Mouse (Mus musculus): Measurements from ENCODE around the gene Scd1.

DNA sequence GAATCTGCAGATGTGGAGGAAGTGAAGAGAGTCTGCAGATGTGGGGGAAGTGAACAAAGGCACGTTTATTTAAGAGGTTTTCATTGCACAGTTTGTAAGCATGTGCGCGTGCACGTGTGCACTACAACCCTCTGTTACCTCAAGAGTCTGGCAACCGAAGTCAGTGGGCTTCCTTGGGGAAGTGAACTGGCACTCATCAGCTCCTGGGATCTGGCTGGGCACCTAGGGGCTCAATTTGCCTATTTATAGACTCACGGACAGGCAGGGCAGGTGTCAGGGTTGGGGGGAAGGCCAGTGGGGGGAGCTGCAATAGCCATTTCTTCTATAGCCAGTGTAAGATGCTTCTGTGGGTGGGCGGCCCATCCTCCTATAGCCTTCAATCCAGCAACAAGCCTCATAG, 55.9 kb downstream of the Scd1 start:
- TF ChIP-seq CTCF (IDR thresholded peaks at IDR 0.05; ENCODE audit: low read depth) = no peak
- TF ChIP-seq EP300 (optimal IDR thresholded peaks at IDR 0.05) = no peak

All from stomach, postnatal 0 days (tissue).